Mouse (Mus musculus) cortical plate, adult 2 months (tissue): Measurements from ENCODE around the gene Lmf1.

ENCODE experiments used
- CTCF ChIP-seq: fragments of 200-500 bp; IDR thresholded peaks from 2 replicates; pipeline ENCODE4 v1.5.1; 2011; ENCODE audit warnings: mild to moderate bottlenecking, control low read depth, low read length; ENCODE audit not compliant: insufficient read depth; ENCODE audit errors: extremely low read depth
- POLR2A ChIP-seq: fragments of 200-500 bp; IDR thresholded peaks from 2 replicates; pipeline ENCODE4 v1.6.1; 2011; ENCODE audit warnings: mild to moderate bottlenecking, low read length, control low read depth; ENCODE audit not compliant: insufficient read depth; ENCODE audit errors: extremely low read depth

DNA sequence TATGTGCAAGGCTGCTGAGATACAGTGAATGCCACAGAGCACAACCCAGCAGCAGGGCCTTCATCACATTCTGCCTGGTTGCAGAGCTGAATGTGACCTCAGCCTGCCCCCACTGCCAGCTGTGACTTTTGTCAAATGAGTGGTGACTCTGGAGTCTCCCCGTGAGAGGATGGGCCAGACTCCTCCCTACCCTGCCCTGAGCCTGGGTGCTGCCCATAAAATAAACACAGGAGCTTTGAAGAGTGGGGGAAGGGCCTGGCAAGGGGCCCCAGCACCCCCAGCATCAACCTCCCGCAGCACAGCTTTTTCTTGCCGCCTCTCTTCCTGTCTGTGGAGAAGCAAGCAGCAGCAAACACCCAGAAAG is 77.9 kb downstream of the Lmf1 start:
- no peak for TF ChIP-seq CTCF
- no peak for TF ChIP-seq POLR2A
